Mouse (Mus musculus) bone marrow macrophage, adult 2 months (primary cell): Measurements from ENCODE around the gene Trdn.

ENCODE experiments used
- CTCF ChIP-seq: IDR thresholded peaks from 2 replicates; pipeline ENCODE4 v1.5.1; 2012; ENCODE audit warnings: low read depth, mild to moderate bottlenecking, low read length, moderate library complexity
- POLR2A ChIP-seq: IDR thresholded peaks from 2 replicates; pipeline ENCODE4 v1.6.1; 2012; ENCODE audit warnings: mild to moderate bottlenecking, low read depth, low read length, borderline replicate concordance

- TF ChIP-seq CTCF (no peak), POLR2A (no peak)
Observed at GRCm38 (mm10) chr10:33253911-33254310, 173.6 kb downstream of the Trdn start.
